Mouse (Mus musculus): ENCODE results near the gene Fbxl5. TPM values are rescaled to one million over a fixed set of nuclear protein-coding genes. Genes with fewer than 3 reads are reported as not detected.
A peak's percentile ranks its signal among the peaks of the same experiment; 100 is the strongest.

Fbxl5 gene
- total RNA-seq, 4 experiments from 2014 or later, result 36.4 to 43.2 (median 38.0) TPM

DNA sequence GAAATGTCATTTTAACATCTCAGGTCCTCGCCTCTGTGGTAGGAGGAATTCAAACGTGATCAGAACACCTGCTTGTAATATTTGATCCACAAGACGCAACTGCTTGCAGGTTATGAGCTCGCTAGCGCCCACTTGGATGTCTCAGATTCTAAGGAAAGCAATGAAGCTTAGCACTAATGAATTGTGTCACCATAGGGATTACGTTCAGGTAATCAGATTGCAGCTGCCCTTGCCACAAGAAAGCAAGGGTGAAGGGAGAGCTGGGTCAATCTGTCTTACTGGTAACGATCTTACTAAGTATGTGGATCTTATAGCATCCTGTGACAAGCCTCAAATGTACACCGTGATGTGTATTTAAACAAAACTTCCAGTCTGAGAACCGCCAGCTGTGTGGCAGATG is 5.9 kb upstream of the Fbxl5 start:
- no peak for DNase-seq (ENCODE audit: low spot score)

DNA sequence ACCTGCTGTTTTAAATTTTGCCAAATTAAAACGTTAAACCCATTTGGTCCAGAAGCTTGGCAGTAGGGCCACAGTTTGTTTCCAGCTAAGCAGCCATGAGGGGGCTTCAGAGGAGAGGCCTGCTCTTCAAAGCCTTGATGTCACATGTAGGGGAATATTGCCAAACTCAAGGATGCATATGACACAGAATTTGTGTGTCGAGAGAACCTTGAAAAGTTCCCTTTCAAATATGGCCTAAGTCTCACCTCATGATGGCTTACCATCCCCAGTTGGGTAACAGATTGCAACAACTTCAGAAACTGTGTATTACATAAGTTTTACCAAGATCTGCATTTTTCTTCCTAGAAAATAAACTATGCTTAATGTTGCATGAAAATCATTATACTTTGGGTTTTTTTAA is 5.4 kb upstream of the Fbxl5 start:
- DNase-seq (ENCODE audit: low spot score), result no peak

DNA sequence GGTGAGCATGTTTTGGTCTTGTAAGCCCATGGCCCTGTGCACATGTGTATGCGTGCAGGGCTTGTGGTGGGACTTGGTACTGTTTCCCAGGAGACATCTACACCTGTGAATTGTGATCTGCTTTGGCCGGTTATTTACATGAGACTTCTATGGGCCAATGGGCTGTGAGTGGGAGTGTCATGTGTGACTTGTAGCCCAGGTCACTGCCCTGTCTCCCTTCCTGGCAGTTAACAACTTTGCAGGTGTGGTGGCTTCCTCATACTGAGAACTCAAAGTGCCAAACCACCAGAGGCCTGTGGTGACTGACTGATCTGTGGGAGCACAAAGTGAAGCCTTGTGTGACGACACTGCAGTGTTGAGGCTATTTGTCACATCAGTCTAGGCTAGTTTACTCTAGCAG is 3.1 kb upstream of the Fbxl5 start:
- no peak for DNase-seq (ENCODE audit: low spot score)

DNA sequence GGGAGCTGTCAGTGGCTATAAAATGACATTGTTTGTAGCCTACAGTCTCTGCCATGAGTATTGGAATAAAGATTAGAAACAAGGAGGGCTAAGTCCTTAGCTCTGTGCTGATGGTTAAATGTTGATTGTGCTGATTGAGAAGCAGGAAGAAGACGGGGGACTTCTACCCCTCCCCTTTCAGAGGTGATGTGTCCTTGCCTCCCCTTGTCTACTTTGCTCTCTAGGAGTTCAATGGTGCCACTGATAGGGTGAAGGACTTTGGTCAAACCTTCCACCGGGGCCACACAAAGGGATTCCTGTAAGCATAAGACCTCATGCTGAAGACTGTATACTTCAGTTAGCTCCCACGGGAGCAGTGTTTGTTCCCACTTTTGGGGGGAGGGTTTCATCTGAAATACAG is 1.4 kb upstream of the Fbxl5 start:
- no peak for DNase-seq (ENCODE audit: low spot score)

DNA sequence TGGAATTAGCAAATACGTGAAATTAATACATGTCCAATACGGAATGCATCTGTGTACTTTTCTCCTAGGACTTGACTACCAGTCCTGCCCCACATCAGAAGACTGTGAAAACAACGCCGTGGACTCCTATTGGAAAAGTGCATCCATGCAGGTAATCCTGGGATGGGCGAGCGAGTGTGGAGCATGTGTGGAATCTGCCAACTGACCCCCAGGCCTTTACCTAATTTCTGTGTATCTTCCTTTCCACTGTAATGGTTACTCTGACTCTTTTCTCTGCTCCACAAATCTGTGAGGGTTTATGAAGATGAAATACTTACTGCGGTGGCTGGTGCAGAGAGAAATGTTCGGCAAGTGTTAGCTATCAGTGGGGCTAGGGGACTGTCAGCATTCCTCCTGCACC is 761 bp upstream of the Fbxl5 start:
- DNase-seq (ENCODE audit: low spot score), result no peak

DNA sequence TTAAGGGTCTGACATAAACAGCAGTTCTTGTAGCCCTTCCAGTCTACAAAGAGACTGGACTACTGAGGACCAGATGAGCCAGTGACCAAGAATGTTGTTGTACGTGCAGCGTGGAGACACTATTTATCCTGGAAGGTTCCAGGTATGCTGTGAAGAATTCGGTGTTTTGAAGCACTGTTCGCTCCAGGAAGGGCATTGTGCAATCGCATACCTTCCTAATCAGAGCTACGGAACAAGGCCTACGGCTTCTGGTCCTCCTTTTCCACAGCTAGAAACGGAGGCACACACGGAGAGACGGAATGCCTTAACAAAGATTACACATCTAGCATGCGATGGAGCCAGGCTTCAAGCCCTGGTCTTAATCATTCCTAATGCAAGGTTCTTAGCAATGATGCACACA is 653 bp downstream of the Fbxl5 start:
- DNase-seq (ENCODE audit: low spot score), result no peak

DNA sequence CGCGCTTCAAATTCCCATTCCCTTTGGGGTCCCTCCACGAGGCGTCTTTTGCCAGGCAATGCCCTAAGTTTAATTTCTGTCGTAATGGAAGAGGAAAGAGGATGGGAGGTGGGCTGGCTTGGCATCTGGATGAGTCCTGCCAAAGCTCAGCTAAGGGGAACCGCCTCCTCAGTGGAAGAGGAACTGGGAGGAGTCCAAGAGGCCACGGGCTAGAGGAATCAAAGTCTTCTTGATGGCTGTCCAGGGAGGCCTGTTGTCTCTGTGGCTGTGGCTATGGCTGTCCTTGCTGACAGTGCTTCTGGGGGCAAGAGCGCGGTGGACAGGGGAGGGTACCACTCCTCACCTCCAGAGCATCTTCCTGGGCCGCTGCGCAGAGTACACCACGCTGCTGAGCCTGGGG is 2.7 kb downstream of the Fbxl5 start, which contains the start of gene Bst1:
Bst1 (plus strand) TSS at position 191 of the 400 bp plus-strand sequence.
- no peak for DNase-seq (ENCODE audit: low spot score)

DNA sequence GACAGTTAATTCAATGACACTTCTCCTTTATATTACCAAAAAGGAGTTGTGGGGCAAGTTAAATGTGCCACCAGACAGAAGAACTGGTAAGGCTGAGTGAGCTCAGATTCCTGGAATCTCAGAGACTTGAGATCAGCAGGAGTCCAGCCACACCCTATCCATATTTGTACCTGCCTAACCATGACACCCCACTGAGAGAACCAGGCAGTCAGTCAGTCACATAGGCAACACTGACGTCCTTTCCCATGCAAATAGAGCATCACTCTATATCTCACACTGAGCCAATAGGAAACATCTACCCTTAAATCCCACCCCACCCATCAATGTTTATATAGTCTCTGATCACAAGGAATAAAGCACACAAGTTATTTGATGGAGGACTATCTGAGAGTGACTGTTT is 5.7 kb downstream of the Fbxl5 start:
- no peak for DNase-seq (ENCODE audit: low spot score)

DNA sequence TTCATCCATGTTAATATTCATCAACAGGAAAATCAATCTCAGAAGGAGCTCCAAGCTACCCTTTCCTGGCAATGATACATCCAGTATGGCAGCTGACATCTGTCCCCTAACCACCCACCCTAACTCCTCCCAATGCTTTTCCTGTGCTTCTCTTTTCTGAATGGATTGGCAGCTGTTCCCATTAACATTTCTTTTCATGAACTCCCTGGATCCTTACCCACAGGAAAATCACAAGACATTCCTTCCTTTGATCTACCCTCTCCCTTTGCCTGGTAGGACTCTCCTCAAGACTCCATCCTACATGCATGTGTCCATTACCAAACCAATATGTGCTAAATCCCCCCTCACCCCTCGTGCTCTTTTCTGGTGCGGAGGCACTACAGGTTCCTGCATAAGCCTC is 6.9 kb downstream of the Fbxl5 start:
- DNase-seq (ENCODE audit: low spot score), result no peak

DNA sequence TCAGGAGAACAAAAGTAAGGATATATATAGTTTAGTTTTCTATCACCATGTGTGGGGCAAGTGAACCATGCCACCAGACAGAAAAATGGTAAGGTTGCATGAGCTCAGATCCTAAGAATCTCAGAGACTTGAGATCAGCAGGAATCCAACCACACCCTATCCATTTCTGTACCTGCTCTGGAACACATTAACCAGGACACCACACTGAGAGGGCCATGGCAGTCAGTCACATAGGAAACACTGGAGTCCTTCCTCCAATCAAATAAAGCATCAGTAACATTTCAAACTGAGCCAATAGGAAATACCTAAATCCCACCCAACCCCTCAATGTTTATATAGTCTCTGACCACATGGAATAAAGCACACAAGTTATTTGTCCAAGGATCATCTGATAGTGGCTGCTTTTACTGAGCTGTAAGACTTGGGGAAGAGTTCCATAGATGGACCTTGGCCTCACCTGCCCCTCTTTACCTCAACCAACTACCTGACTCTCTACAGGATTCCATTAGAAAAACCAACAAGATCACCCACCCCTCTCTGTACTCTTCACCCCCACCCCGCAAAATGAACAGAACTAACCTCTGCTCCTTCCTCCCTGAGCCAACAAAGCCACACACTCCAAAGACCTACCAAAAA is 10.9 kb downstream of the Fbxl5 start:
- no peak for DNase-seq (ENCODE audit: low spot score)

DNA sequence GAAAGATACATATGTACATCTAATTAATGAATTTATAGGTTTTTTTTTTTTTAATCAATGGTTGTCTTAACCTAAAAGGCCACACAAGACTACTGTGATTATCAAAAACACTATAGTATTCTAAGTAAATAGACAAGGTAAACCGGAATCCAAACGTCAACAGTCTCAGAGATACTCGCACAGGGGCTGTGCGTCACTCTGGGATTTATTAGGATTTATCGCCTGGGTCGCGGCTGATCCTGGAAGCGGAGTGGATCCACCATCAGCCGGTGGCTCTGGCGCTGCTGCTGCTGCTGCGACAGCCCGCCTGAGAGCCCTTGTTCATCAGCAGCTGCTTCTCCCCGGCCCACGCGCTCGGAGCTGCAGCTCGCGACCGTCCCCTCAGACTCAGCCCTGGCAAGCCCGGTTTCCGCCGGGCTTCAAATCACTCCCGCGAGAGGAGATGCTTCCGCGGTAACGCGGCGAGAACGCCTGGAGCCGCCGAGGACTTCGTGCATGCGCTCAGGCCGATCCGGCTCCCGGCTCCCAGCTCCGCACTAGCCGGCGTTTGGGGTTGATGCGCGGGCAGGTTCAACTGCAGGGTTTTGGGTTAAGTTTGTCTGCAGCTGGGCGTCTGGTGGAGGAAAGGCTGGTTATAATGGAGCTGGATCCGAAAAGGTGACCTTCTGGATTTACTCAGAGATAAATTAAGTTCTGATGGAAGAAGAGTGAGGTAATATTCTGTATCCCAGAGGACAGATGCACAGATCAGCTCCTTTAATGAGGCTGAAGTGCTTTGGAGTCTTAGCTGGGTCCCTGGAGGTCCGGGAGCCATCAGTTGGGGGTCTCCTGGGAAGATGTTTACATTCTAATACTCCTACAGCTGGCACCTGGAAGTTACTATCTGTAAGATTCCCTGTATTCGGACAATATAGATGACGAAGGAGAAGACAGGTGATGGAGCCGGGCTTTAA is 13.4 kb downstream of the Fbxl5 start:
- peak; percentile 63 for DNase-seq (ENCODE audit: low spot score)

DNA sequence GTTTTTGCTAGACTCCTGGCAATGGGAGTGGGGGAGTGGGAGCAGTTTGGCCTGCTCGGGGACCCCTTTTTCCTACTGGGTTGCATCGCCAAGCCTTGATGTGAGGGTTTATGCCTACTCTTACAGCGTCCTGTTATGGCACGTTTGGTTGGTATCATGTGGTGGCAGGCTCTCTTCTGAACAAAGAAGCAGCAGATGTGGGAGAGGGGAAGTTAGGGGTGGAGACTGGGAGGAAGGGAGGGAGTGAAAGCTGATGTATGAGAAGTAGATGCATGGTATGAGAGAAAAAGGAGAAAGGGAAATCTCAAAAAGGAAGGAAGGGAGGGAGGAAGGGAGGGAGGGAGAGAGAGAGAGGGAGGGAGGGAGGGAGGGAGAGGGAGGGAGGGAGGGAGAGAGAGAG is 14.5 kb downstream of the Fbxl5 start:
- DNase-seq (ENCODE audit: low spot score), result no peak

DNA sequence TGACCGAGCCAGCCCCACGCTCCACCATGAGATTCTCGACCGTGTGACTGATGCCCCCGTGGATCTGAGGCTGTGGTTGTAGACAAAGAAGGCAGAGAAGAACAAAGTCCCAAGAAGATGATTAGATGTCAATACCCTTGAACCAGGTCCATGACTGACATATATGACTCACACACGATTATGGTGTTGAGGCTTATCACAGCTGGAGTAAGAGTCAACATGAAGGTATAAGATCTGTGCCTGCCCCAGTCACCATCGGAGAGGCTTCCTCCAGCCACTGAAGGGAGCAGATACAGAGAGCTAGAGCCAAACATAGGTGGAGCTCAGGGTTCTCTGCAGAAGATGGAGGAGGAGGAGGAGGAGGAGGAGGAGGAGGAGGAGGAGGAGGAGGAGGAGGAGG is 15.1 kb downstream of the Fbxl5 start:
- DNase-seq (ENCODE audit: low spot score), result no peak

DNA sequence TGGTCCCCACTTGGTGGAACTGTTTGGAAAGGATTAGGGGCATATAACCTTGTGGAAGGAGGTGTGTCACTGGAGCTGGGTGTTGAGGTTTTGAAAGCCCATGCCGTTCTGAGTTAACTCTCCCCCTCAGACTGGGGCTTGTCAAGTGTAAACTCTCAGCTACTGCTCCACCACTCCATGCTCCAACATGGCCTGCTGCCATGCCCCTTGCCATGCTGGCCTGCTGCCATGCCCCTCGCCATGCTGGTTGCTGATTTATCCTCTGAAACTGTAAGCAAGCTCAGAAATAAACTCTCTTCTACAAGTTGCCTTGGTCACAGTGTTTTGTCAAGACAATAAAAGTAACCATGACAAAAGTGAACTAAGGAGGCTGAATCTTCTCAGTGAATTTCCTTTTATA is 16.0 kb downstream of the Fbxl5 start:
- no peak for DNase-seq (ENCODE audit: low spot score)

DNA sequence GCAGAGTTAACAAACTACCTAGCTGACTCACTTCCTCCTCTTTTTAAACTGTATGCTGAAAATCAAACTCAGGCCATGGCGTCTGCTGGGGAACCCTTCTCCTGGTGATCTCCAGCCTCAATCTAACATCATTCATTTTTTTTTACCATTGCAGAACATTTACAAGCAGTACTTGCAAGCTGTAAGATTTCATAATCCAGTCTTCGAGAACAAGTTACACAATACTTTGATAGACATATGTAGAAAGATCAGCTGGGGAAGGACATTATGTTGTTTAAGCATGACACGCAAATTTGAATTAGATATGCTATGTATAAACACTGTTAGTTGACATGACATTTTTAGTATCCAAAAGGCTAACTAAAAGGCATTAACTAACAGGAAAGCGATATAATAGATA is 19.6 kb downstream of the Fbxl5 start:
- DNase-seq (ENCODE audit: low spot score), result no peak

DNA sequence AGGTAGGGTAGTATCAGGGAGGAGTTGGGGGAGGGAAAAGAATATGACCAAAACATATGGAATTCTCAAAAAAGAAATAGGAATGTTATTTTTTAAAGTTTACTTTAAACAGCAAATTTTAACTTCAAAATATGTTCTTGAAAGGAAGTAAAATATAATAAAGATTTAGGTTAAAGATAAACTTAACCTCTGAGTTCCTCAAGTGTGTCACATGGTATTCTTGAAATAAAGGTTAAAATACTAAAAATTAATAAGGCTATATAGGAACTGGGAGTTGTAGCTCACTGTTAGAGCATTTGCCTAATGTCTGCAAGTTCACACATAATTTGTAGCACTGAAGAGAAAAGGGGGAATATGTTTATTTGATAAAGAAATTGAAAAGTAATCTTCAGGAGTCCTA is 20.2 kb downstream of the Fbxl5 start:
- DNase-seq (ENCODE audit: low spot score), result no peak

DNA sequence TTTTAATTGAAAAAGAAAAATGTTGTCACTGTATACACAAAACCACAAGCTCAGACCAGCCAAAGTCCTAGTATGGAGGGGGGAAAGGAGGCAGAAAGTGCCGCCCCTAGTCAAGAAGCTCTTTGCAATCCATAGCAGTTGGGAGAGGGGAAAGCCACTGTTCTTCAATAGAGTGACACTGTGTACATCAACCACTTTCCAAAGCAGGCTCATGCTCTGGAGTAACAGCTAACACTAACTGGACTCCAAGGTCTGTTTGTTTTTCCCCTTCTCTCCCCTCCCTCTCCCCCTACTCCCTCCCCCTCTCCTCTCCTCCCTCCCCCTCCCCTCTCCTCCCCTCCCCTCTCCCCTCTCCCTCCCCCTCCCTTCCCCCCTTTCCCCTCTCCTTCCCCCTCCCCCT is 20.7 kb downstream of the Fbxl5 start:
- no peak for DNase-seq (ENCODE audit: low spot score)

DNA sequence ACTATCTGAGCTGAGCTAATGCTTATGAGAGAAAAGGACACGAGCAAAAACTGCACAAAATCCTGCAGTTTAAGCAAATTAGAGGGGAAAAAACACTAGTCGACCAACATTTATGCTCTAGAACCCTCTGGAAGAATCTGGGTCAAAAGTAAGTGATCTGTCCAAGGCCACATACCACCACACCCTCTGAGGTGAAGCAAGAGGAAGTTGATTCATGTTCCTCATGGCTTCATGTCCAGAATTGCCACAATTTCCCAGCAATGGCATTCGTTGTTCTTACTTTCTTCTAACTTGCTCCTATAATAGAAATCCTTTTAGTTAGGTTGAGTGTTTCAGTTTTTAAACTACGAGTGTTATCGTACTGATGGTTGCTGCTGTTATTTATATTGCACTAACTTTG is 21.9 kb downstream of the Fbxl5 start:
- no peak for DNase-seq (ENCODE audit: low spot score)

DNA sequence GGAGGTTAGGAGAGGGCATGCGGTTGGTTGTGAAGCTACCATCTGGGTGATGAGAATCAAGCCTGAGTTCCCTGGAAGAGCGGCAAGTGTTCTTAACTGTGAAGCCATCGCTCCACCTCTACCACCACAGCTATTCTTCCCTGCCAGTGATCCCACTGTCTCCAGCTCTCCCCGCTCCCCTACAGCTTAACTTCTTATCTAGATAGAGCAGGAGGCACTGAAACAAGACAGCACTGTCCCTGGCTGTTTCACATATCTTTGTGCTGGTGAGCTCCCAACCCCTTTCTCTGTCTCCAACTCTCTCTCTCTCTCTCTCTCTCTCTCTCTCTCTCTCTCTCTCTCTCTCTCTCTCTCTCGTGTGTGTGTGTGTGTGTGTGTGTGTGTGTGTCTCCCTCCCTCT is 29.1 kb downstream of the Fbxl5 start:
- DNase-seq (ENCODE audit: low spot score), result no peak

DNA sequence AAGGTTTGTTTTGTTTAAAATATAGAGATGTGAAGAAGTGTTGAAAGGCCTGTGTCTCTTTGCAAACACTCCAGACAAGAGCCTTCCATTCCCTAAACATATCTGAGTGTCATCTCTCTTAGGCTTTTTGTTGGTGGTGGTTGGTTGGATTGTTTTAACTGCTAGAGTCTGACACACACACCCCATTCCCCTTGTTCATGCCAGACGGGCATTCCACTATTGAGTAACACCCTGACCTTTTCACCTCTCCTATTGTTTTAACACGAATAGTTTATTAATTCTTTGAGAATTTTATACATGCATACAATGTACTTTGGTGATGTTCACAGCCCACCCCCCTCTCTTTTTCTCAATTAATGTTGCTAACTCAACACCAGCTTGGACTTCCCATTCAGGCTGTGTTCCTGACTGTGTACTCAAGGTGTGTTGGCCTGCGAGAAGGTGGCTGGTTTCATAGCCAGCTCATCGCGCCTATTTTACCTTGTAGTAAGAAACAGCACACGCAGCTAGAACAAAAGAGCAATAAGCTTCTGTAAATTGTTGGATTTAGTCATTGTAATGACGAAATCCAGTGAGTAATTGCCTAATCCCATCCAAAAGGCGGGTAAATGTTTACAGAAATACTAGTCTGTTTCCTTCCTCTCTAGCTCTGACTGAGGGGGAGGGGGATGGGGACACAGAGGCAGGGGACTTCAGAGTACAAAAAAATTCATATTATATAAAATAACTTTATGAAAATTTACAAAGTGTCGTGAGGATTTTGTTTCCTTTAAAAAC is 33.3 kb downstream of the Fbxl5 start:
- DNase-seq (ENCODE audit: low spot score), result no peak

DNA sequence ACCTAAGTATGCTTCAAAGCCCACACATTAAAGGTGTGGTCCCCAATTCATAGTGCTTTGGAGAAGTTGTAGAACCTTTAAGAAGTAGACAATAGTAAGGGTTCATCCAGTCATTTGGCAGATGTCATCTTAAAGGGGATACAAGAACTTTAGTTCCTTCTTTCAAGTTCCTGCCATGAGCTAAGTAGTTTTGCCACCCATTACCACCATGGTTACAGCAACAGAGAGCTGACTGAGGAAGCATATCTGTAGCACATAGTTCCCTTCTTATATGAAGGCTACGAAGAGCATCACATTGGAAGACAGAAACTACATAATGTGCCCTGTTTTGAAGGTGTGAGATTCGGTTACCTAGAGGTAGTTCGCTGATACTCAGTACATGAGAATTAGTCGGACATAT is 34.8 kb downstream of the Fbxl5 start:
- no peak for DNase-seq (ENCODE audit: low spot score)

DNA sequence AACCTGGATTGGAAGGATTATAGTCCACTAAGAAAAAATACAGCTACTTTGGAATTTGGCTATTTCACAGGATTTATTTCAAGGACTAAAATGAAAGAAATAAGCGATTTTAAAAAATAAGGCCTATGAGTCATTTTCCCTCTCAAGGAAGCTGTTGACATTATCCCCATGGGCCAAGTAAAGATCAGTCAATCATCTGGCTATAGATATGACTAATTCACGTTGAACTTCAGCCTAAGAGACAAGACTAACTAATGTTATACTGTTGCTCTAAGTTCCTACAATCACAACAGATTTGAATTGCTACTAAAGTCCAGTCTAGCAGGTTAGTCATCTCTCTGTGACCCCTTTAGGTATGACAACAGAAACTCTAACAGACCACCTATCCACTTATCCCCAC is 37.4 kb downstream of the Fbxl5 start:
- no peak for DNase-seq (ENCODE audit: low spot score)
